Mouse (Mus musculus) heart, embryonic 14.5 days (tissue): Measurements from ENCODE around the gene Cog1. TPM values are rescaled to one million over a fixed set of nuclear protein-coding genes. Genes with fewer than 3 reads are reported as not detected.

Experiments
- ATAC-seq: fragments of 200-750 bp; cut with Nextera tagmentation; 2 replicates; pipeline ENCODE4 v1.8.0; 2017; ENCODE audit warnings: low read depth, moderate TSS enrichment; ENCODE audit not compliant: insufficient number of reproducible peaks, insufficient read depth, low FRiP score
- H3K27ac ChIP-seq, 2 experiments: fragments of 200-500 bp in 1 of 2; fragments of 300-500 bp in 1 of 2; sonication (generic) in 1 of 2; replicated peaks in 1 of 2; 2 replicates each; pipeline ENCODE4 v1.5.1; 2012 to 2014; ENCODE audit warnings: low read depth in 2 of 2, low read length in 2 of 2, control low read depth in 1 of 2, mild to moderate bottlenecking in 1 of 2, mixed read lengths in 1 of 2; ENCODE audit not compliant: control insufficient read depth in 1 of 2, insufficient read depth in 1 of 2
- H3K27me3 ChIP-seq: fragments of 300-500 bp; sonication (generic); 2 replicates; pipeline ENCODE4 v1.6.1; 2014; ENCODE audit warnings: mild to moderate bottlenecking, low read length, control low read depth; ENCODE audit not compliant: control insufficient read depth, insufficient read depth
- H3K36me3 ChIP-seq: fragments of 300-500 bp; sonication (generic); 2 replicates; pipeline ENCODE4 v1.6.1; 2014; ENCODE audit warnings: mild to moderate bottlenecking, control low read depth, low read length, mixed read lengths; ENCODE audit not compliant: control insufficient read depth, insufficient read depth
- H3K4me1 ChIP-seq, 2 experiments: fragments of 200-500 bp in 1 of 2; fragments of 300-500 bp in 1 of 2; sonication (generic) in 1 of 2; 2 replicates each; pipeline ENCODE4 v1.6.1; 2012 to 2014; ENCODE audit warnings: low read length in 2 of 2, control low read depth in 1 of 2, mixed read lengths in 1 of 2; ENCODE audit not compliant: control insufficient read depth in 2 of 2, insufficient read depth in 2 of 2
- H3K4me2 ChIP-seq: fragments of 300-500 bp; sonication (generic); 2 replicates; pipeline ENCODE4 v1.6.1; 2014; ENCODE audit warnings: mild to moderate bottlenecking, low read length
- H3K4me3 ChIP-seq, 2 experiments: fragments of 200-500 bp in 1 of 2; fragments of 300-500 bp in 1 of 2; sonication (generic) in 1 of 2; 2 replicates each; pipeline ENCODE4 v1.5.1; 2012 to 2014; ENCODE audit warnings: low read length in 2 of 2, mild to moderate bottlenecking in 2 of 2, control low read depth in 1 of 2, low read depth in 1 of 2, moderate library complexity in 1 of 2; ENCODE audit not compliant: control insufficient read depth in 1 of 2, insufficient read depth in 1 of 2
- H3K9ac ChIP-seq: fragments of 300-500 bp; sonication (generic); 2 replicates; pipeline ENCODE4 v1.6.1; 2014; ENCODE audit warnings: mild to moderate bottlenecking, low read length
- H3K9me3 ChIP-seq: fragments of 300-500 bp; sonication (generic); 2 replicates; pipeline ENCODE4 v1.6.1; 2016; ENCODE audit warnings: low read length, control low read depth; ENCODE audit not compliant: control insufficient read depth
- WGBS: fragments of 180-500 bp; shearing (Covaris S2); extraction: QIAGEN DNeasy Blood & Tissue Kit; methylation state at CpG from one replicate; pipeline ENCODE4 v1.1.7; 2014; 5-methylcytosine and 5-hydroxymethylcytosine counted together
- polyA plus RNA-seq: library from polyadenylated mRNA; unstranded; fragments of >200 nt; fragmentation: Nextera tagmentation; extraction: Ambion mirVana; gene quantifications from 2 replicates; pipeline ENCODE4 v1.2.1, GENCODE M21; 2014

The Cog1 gene
- polyA plus RNA-seq, result 17.0 and 20.1 TPM in 2 replicates

- peaks cover 20% of the 10 kb centered on the region for H3K36me3 ChIP-seq
- peak within 1 kb of the TSS; percentile 84 for H3K4me2 ChIP-seq
- no peaks in the 10 kb centered on the region for H3K9me3 ChIP-seq
- H3K4me1 ChIP-seq, result peaks cover 4 to 14% of the 10 kb centered on the region in 2 experiments
- no peaks in the 10 kb centered on the region for H3K27me3 ChIP-seq
- 40% methylated on average over 26 of the region's 26 CpGs for WGBS
- no peak for ATAC-seq
- peak within 1 kb of the TSS; percentile 60 to 80 for H3K27ac ChIP-seq
- peak within 1 kb of the TSS; percentile 97 for H3K9ac ChIP-seq
- H3K4me3 ChIP-seq, result peak within 1 kb of the TSS; percentile 74 to 98
These were observed at the start of gene Cog1 for GRCm38 (mm10) chr11:113648690-113649352. Gene Cog1 (plus strand): TSS chr11:113649169.

- no peaks in the 10 kb centered on the region for H3K36me3 ChIP-seq
- no peak for ATAC-seq
- no peak overlapping the region for H3K27ac ChIP-seq
- H3K9ac ChIP-seq, result no peak overlapping the region
- 73% methylated on average over 18 of the region's 18 CpGs for WGBS
- no peak overlapping the region for H3K4me2 ChIP-seq
- H3K4me1 ChIP-seq, result no peaks in the 10 kb centered on the region
- no peak overlapping the region for H3K4me3 ChIP-seq
- H3K9me3 ChIP-seq, result no peaks in the 10 kb centered on the region
- no peaks in the 10 kb centered on the region for H3K27me3 ChIP-seq
These were observed 48.3 kb upstream of the Cog1 start for GRCm38 (mm10) chr11:113600526-113601245.

GRCm38 (mm10) chr11:113601616-113602343 is 47.2 kb upstream of the Cog1 start:
- no peak overlapping the region for H3K4me3 ChIP-seq
- no peaks in the 10 kb centered on the region for H3K4me1 ChIP-seq
- H3K27me3 ChIP-seq, result no peaks in the 10 kb centered on the region
- H3K9ac ChIP-seq, result no peak overlapping the region
- no peak for ATAC-seq
- H3K36me3 ChIP-seq, result no peaks in the 10 kb centered on the region
- 75% methylated on average over 12 of the region's 12 CpGs for WGBS
- no peak overlapping the region for H3K4me2 ChIP-seq
- H3K9me3 ChIP-seq, result 0 out of 2 replicates have a peak, but pooled peaks cover 2% of the 10 kb centered on the region
- no peak overlapping the region for H3K27ac ChIP-seq

- Histone ChIP-seq H3K4me3 (no peak overlapping the region), H3K9ac (no peak overlapping the region), H3K27ac (no peak overlapping the region), H3K27me3 (no peaks in the 10 kb centered on the region), H3K36me3 (no peaks in the 10 kb centered on the region), H3K9me3 (0 out of 2 replicates have a peak, but pooled peaks cover 2% of the 10 kb centered on the region), H3K4me2 (no peak overlapping the region), H3K4me1 (peaks cover 6% of the 10 kb centered on the region in 2 experiments; a peak in 1 of 4 replicates)
- 93% methylated on average over 12 of the region's 12 CpGs for whole genome bisulfite sequencing
- no peak for ATAC-seq
These were observed 41.4 kb upstream of the Cog1 start for GRCm38 (mm10) chr11:113607556-113607955.

GRCm38 (mm10) chr11:113609581-113609980 is 39.4 kb upstream of the Cog1 start:
- H3K27ac ChIP-seq, result no peak overlapping the region
- H3K27me3 ChIP-seq, result no peaks in the 10 kb centered on the region
- no peak overlapping the region for H3K9ac ChIP-seq
- H3K4me2 ChIP-seq, result no peak overlapping the region
- H3K4me1 ChIP-seq, result peaks cover 6% of the 10 kb centered on the region in 2 experiments; a peak in 1 of 4 replicates
- H3K36me3 ChIP-seq, result no peaks in the 10 kb centered on the region
- H3K4me3 ChIP-seq, result no peak overlapping the region
- ATAC-seq, result no peak
- WGBS, result 73% methylated on average over 5 of the region's 5 CpGs
- 0 out of 2 replicates have a peak, but pooled peaks cover 2% of the 10 kb centered on the region for H3K9me3 ChIP-seq

GRCm38 (mm10) chr11:113610266-113610665 is 38.7 kb upstream of the Cog1 start:
- no peaks in the 10 kb centered on the region for H3K27me3 ChIP-seq
- H3K4me3 ChIP-seq, result no peak overlapping the region
- H3K36me3 ChIP-seq, result no peaks in the 10 kb centered on the region
- H3K9me3 ChIP-seq, result 0 out of 2 replicates have a peak, but pooled peaks cover 2% of the 10 kb centered on the region
- no peak for ATAC-seq
- H3K27ac ChIP-seq, result no peak overlapping the region
- 74% methylated on average over 5 of the region's 5 CpGs for WGBS
- H3K9ac ChIP-seq, result no peak overlapping the region
- H3K4me1 ChIP-seq, result peaks cover 6% of the 10 kb centered on the region in 2 experiments; a peak in 1 of 4 replicates
- no peak overlapping the region for H3K4me2 ChIP-seq

GRCm38 (mm10) chr11:113611112-113611646 is 37.8 kb upstream of the Cog1 start:
- H3K27ac ChIP-seq, result no peak overlapping the region
- WGBS, result 87% methylated on average over 10 of the region's 10 CpGs
- H3K9ac ChIP-seq, result no peak overlapping the region
- ATAC-seq, result no peak
- no peak overlapping the region for H3K4me2 ChIP-seq
- H3K36me3 ChIP-seq, result no peaks in the 10 kb centered on the region
- H3K27me3 ChIP-seq, result peaks cover 6% of the 10 kb centered on the region; the same call in 1 of the 2 replicates
- H3K4me3 ChIP-seq, result no peak overlapping the region
- peaks cover 6% of the 10 kb centered on the region in 2 experiments; a peak in 1 of 4 replicates for H3K4me1 ChIP-seq
- no peaks in the 10 kb centered on the region for H3K9me3 ChIP-seq
